Mouse (Mus musculus): ENCODE data around the gene Ptprf. TPM values are rescaled to one million over a fixed set of nuclear protein-coding genes. Genes with fewer than 3 reads are reported as not detected.

The Ptprf gene
- polyA plus RNA-seq, 1 experiment: 165 TPM

GRCm38 (mm10) chr4:118257416-118257815 lies 33.8 kb downstream of the Ptprf start:
- Histone ChIP-seq H3K27me3 (ENCODE audit: control insufficient read depth, insufficient read depth, low read length) (no peaks in the 10 kb centered on the region), H3K36me3 (ENCODE audit: control insufficient read depth, insufficient read depth, low read length) (no peaks in the 10 kb centered on the region), H3K4me3 (ENCODE audit: control insufficient read depth, insufficient read depth, low read length) (peak overlapping the region; percentile 11; the same call in 1 of the 2 replicates), H3K4me1 (replicated peaks; ENCODE audit: control insufficient read depth, insufficient read depth, low read length) (peaks cover 68% of the 10 kb centered on the region), H3K27ac (ENCODE audit: control insufficient read depth, insufficient read depth, low read length) (peak overlapping the region; percentile 92)
- DNase-seq: peak; percentile 66
- peak; percentile 27; the same call in 1 of the 2 replicates for TF ChIP-seq POLR2A (IDR thresholded peaks at IDR 0.05; ENCODE audit: control insufficient read depth, extremely low read depth, insufficient read depth, low read length, poor library complexity)
- TF ChIP-seq CTCF (IDR thresholded peaks at IDR 0.05; ENCODE audit: borderline replicate concordance, control insufficient read depth, extremely low read depth, insufficient read depth, low read length, poor library complexity): no peak
- WGBS: 8% methylated on average over 10 of the region's 10 CpGs

- DNase-seq: peak; percentile 25
- peaks cover 59% of the 10 kb centered on the region for H3K4me1 ChIP-seq (replicated peaks; ENCODE audit: control insufficient read depth, insufficient read depth, low read length)
- WGBS: 75% methylated on average over 12 of the region's 12 CpGs
- TF ChIP-seq POLR2A (IDR thresholded peaks at IDR 0.05; ENCODE audit: control insufficient read depth, extremely low read depth, insufficient read depth, low read length, poor library complexity) (no peak), CTCF (IDR thresholded peaks at IDR 0.05; ENCODE audit: borderline replicate concordance, control insufficient read depth, extremely low read depth, insufficient read depth, low read length, poor library complexity) (no peak)
- 0 out of 2 replicates have a peak, but pooled peaks cover 4% of the 10 kb centered on the region for H3K36me3 ChIP-seq (ENCODE audit: control insufficient read depth, insufficient read depth, low read length)
- H3K4me3 ChIP-seq (ENCODE audit: control insufficient read depth, insufficient read depth, low read length): no peak overlapping the region
- peak overlapping the region; percentile 92 for H3K27ac ChIP-seq (ENCODE audit: control insufficient read depth, insufficient read depth, low read length)
- no peaks in the 10 kb centered on the region for H3K27me3 ChIP-seq (ENCODE audit: control insufficient read depth, insufficient read depth, low read length)
Observed at GRCm38 (mm10) chr4:118256217-118256616, 35.0 kb downstream of the Ptprf start.

GRCm38 (mm10) chr4:118254953-118255352 lies 36.3 kb downstream of the Ptprf start:
- H3K27me3 ChIP-seq (ENCODE audit: control insufficient read depth, insufficient read depth, low read length): no peaks in the 10 kb centered on the region
- TF ChIP-seq CTCF (IDR thresholded peaks at IDR 0.05; ENCODE audit: borderline replicate concordance, control insufficient read depth, extremely low read depth, insufficient read depth, low read length, poor library complexity): no peak
- no peak for TF ChIP-seq POLR2A (IDR thresholded peaks at IDR 0.05; ENCODE audit: control insufficient read depth, extremely low read depth, insufficient read depth, low read length, poor library complexity)
- no peak overlapping the region for H3K27ac ChIP-seq (ENCODE audit: control insufficient read depth, insufficient read depth, low read length)
- H3K36me3 ChIP-seq (ENCODE audit: control insufficient read depth, insufficient read depth, low read length): 0 out of 2 replicates have a peak, but pooled peaks cover 5% of the 10 kb centered on the region
- WGBS: 90% methylated on average over 5 of the region's 5 CpGs
- DNase-seq: no peak
- H3K4me1 ChIP-seq (replicated peaks; ENCODE audit: control insufficient read depth, insufficient read depth, low read length): peaks cover 47% of the 10 kb centered on the region
- no peak overlapping the region for H3K4me3 ChIP-seq (ENCODE audit: control insufficient read depth, insufficient read depth, low read length)

- Histone ChIP-seq H3K27ac (ENCODE audit: control insufficient read depth, insufficient read depth, low read length) (no peak overlapping the region), H3K27me3 (ENCODE audit: control insufficient read depth, insufficient read depth, low read length) (no peaks in the 10 kb centered on the region; the same call in 1 of the 2 replicates), H3K4me1 (replicated peaks; ENCODE audit: control insufficient read depth, insufficient read depth, low read length) (peaks cover 3% of the 10 kb centered on the region; the same call in 1 of the 2 replicates), H3K4me3 (ENCODE audit: control insufficient read depth, insufficient read depth, low read length) (no peak overlapping the region), H3K36me3 (ENCODE audit: control insufficient read depth, insufficient read depth, low read length) (peaks cover 32% of the 10 kb centered on the region; the same call in 1 of the 2 replicates)
- 92% methylated on average over 3 of the region's 3 CpGs for WGBS
- DNase-seq: no peak
- TF ChIP-seq CTCF (IDR thresholded peaks at IDR 0.05; ENCODE audit: borderline replicate concordance, control insufficient read depth, extremely low read depth, insufficient read depth, low read length, poor library complexity) (no peak), POLR2A (IDR thresholded peaks at IDR 0.05; ENCODE audit: control insufficient read depth, extremely low read depth, insufficient read depth, low read length, poor library complexity) (no peak)
Observed at GRCm38 (mm10) chr4:118247323-118247722, 43.9 kb downstream of the Ptprf start.

GRCm38 (mm10) chr4:118245847-118246246 lies 45.4 kb downstream of the Ptprf start:
- Histone ChIP-seq H3K4me1 (replicated peaks; ENCODE audit: control insufficient read depth, insufficient read depth, low read length) (no peaks in the 10 kb centered on the region), H3K27me3 (ENCODE audit: control insufficient read depth, insufficient read depth, low read length) (no peaks in the 10 kb centered on the region; the same call in 1 of the 2 replicates), H3K4me3 (ENCODE audit: control insufficient read depth, insufficient read depth, low read length) (no peak overlapping the region), H3K36me3 (ENCODE audit: control insufficient read depth, insufficient read depth, low read length) (peaks cover 28% of the 10 kb centered on the region; the same call in 1 of the 2 replicates), H3K27ac (ENCODE audit: control insufficient read depth, insufficient read depth, low read length) (no peak overlapping the region)
- DNase-seq: no peak
- 92% methylated on average over 14 of the region's 14 CpGs for WGBS
- TF ChIP-seq CTCF (IDR thresholded peaks at IDR 0.05; ENCODE audit: borderline replicate concordance, control insufficient read depth, extremely low read depth, insufficient read depth, low read length, poor library complexity) (no peak), POLR2A (IDR thresholded peaks at IDR 0.05; ENCODE audit: control insufficient read depth, extremely low read depth, insufficient read depth, low read length, poor library complexity) (no peak)

GRCm38 (mm10) chr4:118243791-118244190 lies 47.4 kb downstream of the Ptprf start:
- Histone ChIP-seq H3K36me3 (ENCODE audit: control insufficient read depth, insufficient read depth, low read length) (peaks cover 23% of the 10 kb centered on the region; the same call in 1 of the 2 replicates), H3K27me3 (ENCODE audit: control insufficient read depth, insufficient read depth, low read length) (no peaks in the 10 kb centered on the region; the same call in 1 of the 2 replicates), H3K4me1 (replicated peaks; ENCODE audit: control insufficient read depth, insufficient read depth, low read length) (0 out of 2 replicates have a peak, but pooled peaks cover 2% of the 10 kb centered on the region), H3K4me3 (ENCODE audit: control insufficient read depth, insufficient read depth, low read length) (no peak overlapping the region), H3K27ac (ENCODE audit: control insufficient read depth, insufficient read depth, low read length) (no peak overlapping the region)
- no peak for DNase-seq
- TF ChIP-seq POLR2A (IDR thresholded peaks at IDR 0.05; ENCODE audit: control insufficient read depth, extremely low read depth, insufficient read depth, low read length, poor library complexity) (no peak), CTCF (IDR thresholded peaks at IDR 0.05; ENCODE audit: borderline replicate concordance, control insufficient read depth, extremely low read depth, insufficient read depth, low read length, poor library complexity) (no peak)
- 96% methylated on average over 7 of the region's 7 CpGs for WGBS

Measured in thymus, adult 2 months (tissue).